Mouse (Mus musculus) cortical plate, adult 2 months (tissue): ENCODE results near the gene Krt6b.

Source experiments
- CTCF ChIP-seq: fragments of 200-500 bp; IDR thresholded peaks from 2 replicates; pipeline ENCODE4 v1.5.1; 2011; ENCODE audit warnings: mild to moderate bottlenecking, control low read depth, low read length; ENCODE audit not compliant: insufficient read depth; ENCODE audit errors: extremely low read depth
- POLR2A ChIP-seq: fragments of 200-500 bp; IDR thresholded peaks from 2 replicates; pipeline ENCODE4 v1.6.1; 2011; ENCODE audit warnings: mild to moderate bottlenecking, low read length, control low read depth; ENCODE audit not compliant: insufficient read depth; ENCODE audit errors: extremely low read depth

- TF ChIP-seq POLR2A (no peak), CTCF (no peak)
Measured at GRCm38 (mm10) chr15:101699192-101699591, 19.1 kb upstream of the Krt6b start.
